Comparison of ENCODE assay signal across 9 mouse cellular contexts in genomic region chr11:75421375-75422012, GRCm38 (mm10). TPM values are rescaled to one million over a fixed set of nuclear protein-coding genes. Genes with fewer than 3 reads are reported as not detected.
DNase-seq lines count a peak whose midpoint lies in the region; ATAC-seq and TF ChIP-seq lines count a peak whose summit lies in the region.
"Had no signal": no experiment of that assay in that cellular context is flagged by ENCODE, and none has a peak within 500 bp of the region (broad histone marks: within the 10 kb centered on the region; RNA-seq: fewer than 3 reads in every experiment).

No protein-coding gene starts in this region.

- peak overlapping the region; percentile 83 for H3K4me2 ChIP-seq in embryonic facial prominence, embryonic 13.5 days
- H3K4me2 ChIP-seq in hindbrain, embryonic 16.5 days (ENCODE audit: low read length): 0 out of 2 replicates have a peak overlapping the region, but pooled peaks have one; percentile 7
- H3K4me2 ChIP-seq in neural tube, embryonic 14.5 days (ENCODE audit: low read depth, low read length): no peak overlapping the region; the same call in 1 of the 2 replicates

- 21% methylated on average over 6 of the region's 6 CpGs for WGBS in liver, adult 2 months
- WGBS in embryonic facial prominence, embryonic 13.5 days: 10% methylated on average over 6 of the region's 6 CpGs
- 42% methylated on average over 6 of the region's 6 CpGs for WGBS in hindbrain, embryonic 16.5 days
- 44% methylated on average over 6 of the region's 6 CpGs for WGBS in neural tube, embryonic 14.5 days

- H3K36me3 ChIP-seq in liver, adult 2 months (ENCODE audit: control insufficient read depth, insufficient read depth, low read length): peaks cover 4% of the 10 kb centered on the region
- H3K36me3 ChIP-seq in embryonic facial prominence, embryonic 13.5 days: peaks cover 15% of the 10 kb centered on the region
- no peaks in the 10 kb centered on the region for H3K36me3 ChIP-seq in hindbrain, embryonic 16.5 days (ENCODE audit: control insufficient read depth, insufficient read depth, low read length)
- H3K36me3 ChIP-seq in neural tube, embryonic 14.5 days (ENCODE audit: control insufficient read depth, insufficient read depth, low read length): no peaks in the 10 kb centered on the region

- peak overlapping the region; percentile 94 for H3K9ac ChIP-seq in liver, adult 2 months (ENCODE audit: low read depth, low read length)
- peak overlapping the region; percentile 77 for H3K9ac ChIP-seq in embryonic facial prominence, embryonic 13.5 days
- no peak overlapping the region; the same call in 1 of the 2 replicates for H3K9ac ChIP-seq in hindbrain, embryonic 16.5 days (ENCODE audit: low read depth, low read length)
- H3K9ac ChIP-seq in neural tube, embryonic 14.5 days (replicated peaks; ENCODE audit: low read depth, low read length): no peak overlapping the region

- TF ChIP-seq CTCF in liver, adult 2 months (IDR thresholded peaks at IDR 0.05; ENCODE audit: low read depth, low read length): no peak

- no peak for TF ChIP-seq POLR2A in liver, adult 2 months (IDR thresholded peaks at IDR 0.05; ENCODE audit: extremely low read depth, insufficient read depth, low read length)

- H3K4me3 ChIP-seq in liver, adult 2 months (ENCODE audit: insufficient read depth, low read depth, low read length): peak overlapping the region; percentile 82
- H3K4me3 ChIP-seq in embryonic facial prominence, embryonic 13.5 days: peak overlapping the region; percentile 57
- no peak overlapping the region for H3K4me3 ChIP-seq in hindbrain, embryonic 16.5 days (ENCODE audit: low read length)
- H3K4me3 ChIP-seq in neural tube, embryonic 14.5 days (ENCODE audit: low read depth, low read length): peak overlapping the region; percentile 17; the same call in 1 of the 2 replicates

- peaks cover 6% of the 10 kb centered on the region; the same call in 1 of the 2 replicates for H3K79me2 ChIP-seq in liver, adult 2 months (ENCODE audit: control insufficient read depth, insufficient read depth, low read length)

- peak overlapping the region; percentile 98 for H3K27ac ChIP-seq in liver, adult 2 months (replicated peaks; ENCODE audit: insufficient read depth, low read depth, low read length)
- peak overlapping the region; percentile 88 for H3K27ac ChIP-seq in embryonic facial prominence, embryonic 13.5 days
- H3K27ac ChIP-seq in hindbrain, embryonic 16.5 days (ENCODE audit: low read depth, low read length): no peak overlapping the region
- no peak overlapping the region for H3K27ac ChIP-seq in neural tube, embryonic 14.5 days (ENCODE audit: low read depth, low read length)

- peaks cover 14% of the 10 kb centered on the region for H3K4me1 ChIP-seq in liver, adult 2 months (ENCODE audit: control insufficient read depth, insufficient read depth, low read length)
- H3K4me1 ChIP-seq in embryonic facial prominence, embryonic 13.5 days: peaks cover 32% of the 10 kb centered on the region
- no peaks in the 10 kb centered on the region for H3K4me1 ChIP-seq in hindbrain, embryonic 16.5 days (ENCODE audit: control insufficient read depth, insufficient read depth, low read depth, low read length)
- no peaks in the 10 kb centered on the region for H3K4me1 ChIP-seq in neural tube, embryonic 14.5 days (ENCODE audit: control insufficient read depth, insufficient read depth, low read length)

- DNase-seq in liver, adult 2 months (ENCODE audit: extremely low read depth, low read depth, low spot score): peak; percentile 81
- no peak for DNase-seq in liver
- no peak for DNase-seq in cerebellum, postnatal 10 days
- no peak for DNase-seq in layer of hippocampus, adult 9-10 months (ENCODE audit: low spot score)

- no peaks in the 10 kb centered on the region for H3K9me3 ChIP-seq in embryonic facial prominence, embryonic 13.5 days
- H3K9me3 ChIP-seq in hindbrain, embryonic 16.5 days (ENCODE audit: control insufficient read depth, low read length): no peaks in the 10 kb centered on the region
- no peaks in the 10 kb centered on the region for H3K9me3 ChIP-seq in neural tube, embryonic 14.5 days (ENCODE audit: control insufficient read depth, low read length)

- peak; percentile 75 for ATAC-seq in embryonic facial prominence, embryonic 13.5 days (ENCODE audit: insufficient number of reproducible peaks, insufficient read depth, low FRiP score, low TSS enrichment, low read depth)
- ATAC-seq in hindbrain, embryonic 16.5 days: no peak
- ATAC-seq in neural tube, embryonic 14.5 days (ENCODE audit: low read depth): no peak
- ATAC-seq in erythroid progenitor cell, adult 5-6 weeks (replicated peaks; ENCODE audit: low FRiP score, poor library complexity, severe bottlenecking): no peak

- H3K27me3 ChIP-seq in liver, adult 2 months (ENCODE audit: control insufficient read depth, insufficient read depth, low read length): no peaks in the 10 kb centered on the region
- no peaks in the 10 kb centered on the region for H3K27me3 ChIP-seq in embryonic facial prominence, embryonic 13.5 days
- no peaks in the 10 kb centered on the region for H3K27me3 ChIP-seq in hindbrain, embryonic 16.5 days (replicated peaks; ENCODE audit: control insufficient read depth, insufficient read depth, low read length)
- H3K27me3 ChIP-seq in neural tube, embryonic 14.5 days (ENCODE audit: control insufficient read depth, insufficient read depth, low read length): no peaks in the 10 kb centered on the region

RNA-seq across cellular contexts. Expression of gene Serpinf1, which starts 1.0 kb away (rescaled TPM):
- total RNA-seq in liver, adult 2 months (2014; rRNA removed): 810 and 1,243 TPM in 2 replicates
- 891 and 972 TPM in 2 replicates for polyA plus RNA-seq in liver, adult 2 months (2012; rRNA removed)
- polyA plus RNA-seq in embryonic facial prominence, embryonic 13.5 days (2015; fragmentation: Nextera tagmentation; extraction: Ambion mirVana): 259 and 277 TPM in 2 replicates
- polyA plus RNA-seq in hindbrain, embryonic 16.5 days (2015; fragmentation: Nextera tagmentation; extraction: Ambion mirVana): 45.4 and 53.2 TPM in 2 replicates
- 5.1 and 80.9 TPM in 2 replicates for polyA plus RNA-seq in neural tube, embryonic 14.5 days (2014; fragmentation: Nextera tagmentation; extraction: Ambion mirVana)
- total RNA-seq in erythroid progenitor cell, adult 5-6 weeks (2015; ENCODE audit: low replicate concordance): 2.9 and 26.0 TPM in 2 replicates
- total RNA-seq in erythroid progenitor cell, adult 5-6 weeks (2017; ENCODE audit: low replicate concordance): 2.2 TPM in 1 of 2 replicates, not detected in the other

RNA-seq across cellular contexts. Expression of gene Serpinf2, which starts 17.9 kb away (rescaled TPM):
- 687 and 824 TPM in 2 replicates for total RNA-seq in liver, adult 2 months (2014; rRNA removed)
- polyA plus RNA-seq in liver, adult 2 months (2012; rRNA removed): 1,567 and 1,654 TPM in 2 replicates
- polyA plus RNA-seq in embryonic facial prominence, embryonic 13.5 days (2015; fragmentation: Nextera tagmentation; extraction: Ambion mirVana): 0.13 and 6.7 TPM in 2 replicates
- 0.06 TPM in 1 of 2 replicates, not detected in the other for polyA plus RNA-seq in hindbrain, embryonic 16.5 days (2015; fragmentation: Nextera tagmentation; extraction: Ambion mirVana)
- 0.27 TPM in 2 replicates for polyA plus RNA-seq in neural tube, embryonic 14.5 days (2014; fragmentation: Nextera tagmentation; extraction: Ambion mirVana)
- 2.2 TPM in 1 of 2 replicates, not detected in the other for total RNA-seq in erythroid progenitor cell, adult 5-6 weeks (2015; ENCODE audit: low replicate concordance)
- 0.98 and 1.5 TPM in 2 replicates for total RNA-seq in erythroid progenitor cell, adult 5-6 weeks (2017; ENCODE audit: low replicate concordance)
- total RNA-seq: left cerebral cortex, postnatal 10 days had no signal

RNA-seq across cellular contexts. Expression of gene Wdr81, which starts 33.0 kb away (rescaled TPM):
- 14.4 and 30.4 TPM in 2 replicates for total RNA-seq in liver, adult 2 months (2014; rRNA removed)
- polyA plus RNA-seq in liver, adult 2 months (2012; rRNA removed): 20.3 and 21.5 TPM in 2 replicates
- 5.3 and 7.1 TPM in 2 replicates for polyA plus RNA-seq in embryonic facial prominence, embryonic 13.5 days (2015; fragmentation: Nextera tagmentation; extraction: Ambion mirVana)
- 6.1 and 8.1 TPM in 2 replicates for polyA plus RNA-seq in hindbrain, embryonic 16.5 days (2015; fragmentation: Nextera tagmentation; extraction: Ambion mirVana)
- 6.3 and 7.4 TPM in 2 replicates for polyA plus RNA-seq in neural tube, embryonic 14.5 days (2014; fragmentation: Nextera tagmentation; extraction: Ambion mirVana)
- 39.0 and 53.3 TPM in 2 replicates for total RNA-seq in erythroid progenitor cell, adult 5-6 weeks (2015; ENCODE audit: low replicate concordance)
- 45.6 and 48.8 TPM in 2 replicates for total RNA-seq in erythroid progenitor cell, adult 5-6 weeks (2017; ENCODE audit: low replicate concordance)

RNA-seq across cellular contexts. Expression of gene Tlcd2, which starts 40.0 kb away (rescaled TPM):
- 121 and 238 TPM in 2 replicates for total RNA-seq in liver, adult 2 months (2014; rRNA removed)
- 237 and 265 TPM in 2 replicates for polyA plus RNA-seq in liver, adult 2 months (2012; rRNA removed)
- polyA plus RNA-seq in embryonic facial prominence, embryonic 13.5 days (2015; fragmentation: Nextera tagmentation; extraction: Ambion mirVana): 37.9 and 38.9 TPM in 2 replicates
- polyA plus RNA-seq in hindbrain, embryonic 16.5 days (2015; fragmentation: Nextera tagmentation; extraction: Ambion mirVana): 2.0 and 2.9 TPM in 2 replicates
- polyA plus RNA-seq in neural tube, embryonic 14.5 days (2014; fragmentation: Nextera tagmentation; extraction: Ambion mirVana): 1.8 and 4.0 TPM in 2 replicates
- total RNA-seq in erythroid progenitor cell, adult 5-6 weeks (2015; ENCODE audit: low replicate concordance): 1.8 and 6.7 TPM in 2 replicates
- total RNA-seq in erythroid progenitor cell, adult 5-6 weeks (2017; ENCODE audit: low replicate concordance): 1.0 and 17.8 TPM in 2 replicates

Comparison
In these comparisons a context has a peak if more than half of its experiments do, and no peak if none do; other contexts are left out.
1. H3K27ac ChIP-seq: peak in liver, adult 2 months (single experiment) and embryonic facial prominence, embryonic 13.5 days (single experiment); none in hindbrain, embryonic 16.5 days (single experiment) and neural tube, embryonic 14.5 days (single experiment).
2. H3K9ac ChIP-seq: peak in liver, adult 2 months (single experiment) and embryonic facial prominence, embryonic 13.5 days (single experiment); none in hindbrain, embryonic 16.5 days (single experiment) and neural tube, embryonic 14.5 days (single experiment).
3. RNA of gene Serpinf2, which starts 17.9 kb away (polyA plus RNA-seq): 1,567 to 1,654 TPM in liver, adult 2 months; 0.27 TPM in neural tube, embryonic 14.5 days, 0.13 to 6.7 TPM in embryonic facial prominence, embryonic 13.5 days and 0.06 TPM in hindbrain, embryonic 16.5 days; every median in the first group is over 100 times any median in the second.